Mouse (Mus musculus): ENCODE data around the gene Slc22a26. TPM values are rescaled to one million over a fixed set of nuclear protein-coding genes. Genes with fewer than 3 reads are reported as not detected.
"Not testable (repeated sequence)": the region's sequence is repeated elsewhere in the genome, so short reads cannot be mapped to it uniquely, and the experiment has no call there.

Gene Slc22a26
- not detected in 2 replicates for polyA plus RNA-seq (2012; rRNA removed)

GRCm38 (mm10) chr19:7802571-7802970 is at the start of gene Slc22a26:
Slc22a26 (minus strand) TSS chr19:7802667.
- no peaks in the 10 kb centered on the region for H3K27me3 ChIP-seq (ENCODE audit: control insufficient read depth, insufficient read depth, low read length)
- TF ChIP-seq CTCF (IDR thresholded peaks at IDR 0.05; ENCODE audit: borderline replicate concordance, insufficient read depth, low read depth, low read length), result no peak
- no peak within 1 kb of the TSS for H3K4me3 ChIP-seq (replicated peaks; ENCODE audit: insufficient read depth, low read depth, low read length)
- 80% methylated on average over 1 of the region's 1 CpGs for WGBS
- no peak within 1 kb of the TSS for H3K27ac ChIP-seq (ENCODE audit: insufficient read depth, low read length)
- H3K4me1 ChIP-seq (ENCODE audit: control insufficient read depth, insufficient read depth, low read length), result no peaks in the 10 kb centered on the region
- no peak for DNase-seq

- Histone ChIP-seq H3K27me3 (ENCODE audit: control insufficient read depth, insufficient read depth, low read length) (no peaks in the 10 kb centered on the region), H3K27ac (ENCODE audit: insufficient read depth, low read length) (no peak overlapping the region), H3K4me3 (replicated peaks; ENCODE audit: insufficient read depth, low read depth, low read length) (no peak overlapping the region), H3K4me1 (ENCODE audit: control insufficient read depth, insufficient read depth, low read length) (no peaks in the 10 kb centered on the region)
- WGBS, result 55% methylated on average over 2 of the region's 2 CpGs
- TF ChIP-seq CTCF (IDR thresholded peaks at IDR 0.05; ENCODE audit: borderline replicate concordance, insufficient read depth, low read depth, low read length) (no peak), POLR2A (IDR thresholded peaks at IDR 0.05; ENCODE audit: borderline replicate concordance, insufficient read depth, low read length) (no peak)
- DNase-seq, result no peak
Observed at GRCm38 (mm10) chr19:7829851-7830250, 27.4 kb upstream of the Slc22a26 start.

DNA sequence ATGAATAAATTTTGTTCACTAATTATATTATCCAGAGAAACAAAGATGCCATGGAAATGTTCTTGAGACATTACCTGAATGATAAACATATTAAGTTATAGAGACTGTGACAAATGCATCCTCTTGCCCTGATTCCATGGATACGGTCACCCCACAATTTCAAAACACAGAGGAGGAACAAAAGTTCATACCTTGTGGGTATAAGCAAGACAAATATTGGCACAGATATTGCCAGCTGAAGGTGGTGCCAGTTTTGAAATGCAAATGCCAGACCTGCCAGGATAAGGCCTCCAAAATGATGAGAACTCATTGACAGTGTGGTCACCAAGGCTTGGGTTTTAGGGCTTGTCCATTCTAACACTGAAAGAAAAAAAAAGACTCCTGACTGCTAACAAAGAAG is 11.9 kb downstream of the Slc22a26 start:
- no peak for TF ChIP-seq CTCF (IDR thresholded peaks at IDR 0.05; ENCODE audit: borderline replicate concordance, insufficient read depth, low read depth, low read length)
- no peak for TF ChIP-seq POLR2A (IDR thresholded peaks at IDR 0.05; ENCODE audit: borderline replicate concordance, insufficient read depth, low read length)
- H3K27ac ChIP-seq (ENCODE audit: insufficient read depth, low read length), result no peak overlapping the region
- DNase-seq, result no peak
- H3K4me3 ChIP-seq (replicated peaks; ENCODE audit: insufficient read depth, low read depth, low read length), result no peak overlapping the region
- WGBS, result 89% methylated on average over 1 of the region's 1 CpGs
- H3K27me3 ChIP-seq (ENCODE audit: control insufficient read depth, insufficient read depth, low read length), result no peaks in the 10 kb centered on the region
- no peaks in the 10 kb centered on the region for H3K4me1 ChIP-seq (ENCODE audit: control insufficient read depth, insufficient read depth, low read length)

GRCm38 (mm10) chr19:7775306-7775705 is 27.2 kb downstream of the Slc22a26 start:
- Histone ChIP-seq H3K27me3 (ENCODE audit: control insufficient read depth, insufficient read depth, low read length) (no peaks in the 10 kb centered on the region), H3K27ac (ENCODE audit: insufficient read depth, low read length) (no peak overlapping the region), H3K4me3 (replicated peaks; ENCODE audit: insufficient read depth, low read depth, low read length) (no peak overlapping the region), H3K4me1 (ENCODE audit: control insufficient read depth, insufficient read depth, low read length) (no peaks in the 10 kb centered on the region)
- 57% methylated on average over 4 of the region's 4 CpGs for WGBS
- DNase-seq, result no peak
- TF ChIP-seq POLR2A (IDR thresholded peaks at IDR 0.05; ENCODE audit: borderline replicate concordance, insufficient read depth, low read length) (no peak), CTCF (IDR thresholded peaks at IDR 0.05; ENCODE audit: borderline replicate concordance, insufficient read depth, low read depth, low read length) (no peak)

- Histone ChIP-seq H3K4me1 (ENCODE audit: control insufficient read depth, insufficient read depth, low read length) (no peaks in the 10 kb centered on the region), H3K27me3 (ENCODE audit: control insufficient read depth, insufficient read depth, low read length) (no peaks in the 10 kb centered on the region), H3K4me3 (replicated peaks; ENCODE audit: insufficient read depth, low read depth, low read length) (no peak overlapping the region), H3K27ac (ENCODE audit: insufficient read depth, low read length) (no peak overlapping the region)
- WGBS, result 76% methylated on average over 2 of the region's 2 CpGs
- TF ChIP-seq POLR2A (IDR thresholded peaks at IDR 0.05; ENCODE audit: borderline replicate concordance, insufficient read depth, low read length), result no peak
- no peak for TF ChIP-seq CTCF (IDR thresholded peaks at IDR 0.05; ENCODE audit: borderline replicate concordance, insufficient read depth, low read depth, low read length)
- DNase-seq, result no peak
Observed at GRCm38 (mm10) chr19:7766124-7766523, 36.3 kb downstream of the Slc22a26 start.

DNA sequence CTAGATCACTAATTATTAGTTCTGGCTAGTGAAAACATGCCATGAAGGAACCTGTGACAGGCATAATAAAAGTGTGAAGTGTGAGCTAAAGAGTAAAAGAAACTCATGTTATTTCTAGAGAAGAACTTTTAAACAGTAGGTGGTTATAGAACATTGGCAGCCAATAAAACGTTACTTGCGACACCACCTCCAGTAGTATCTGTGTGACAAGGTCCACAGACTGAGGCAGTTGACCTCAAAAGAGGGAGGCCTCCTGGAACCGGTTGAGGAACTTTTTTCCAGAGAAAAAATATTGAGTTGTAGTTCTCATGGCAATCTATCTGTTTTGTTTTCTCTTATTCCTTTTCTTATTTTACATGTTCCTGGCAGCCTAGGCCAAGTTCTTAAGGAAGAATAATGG is 36.9 kb downstream of the Slc22a26 start:
- no peak for DNase-seq
- TF ChIP-seq CTCF (IDR thresholded peaks at IDR 0.05; ENCODE audit: borderline replicate concordance, insufficient read depth, low read depth, low read length), result no peak
- no peak for TF ChIP-seq POLR2A (IDR thresholded peaks at IDR 0.05; ENCODE audit: borderline replicate concordance, insufficient read depth, low read length)
- 84% methylated on average over 3 of the region's 3 CpGs for WGBS
- no peak overlapping the region for H3K27ac ChIP-seq (ENCODE audit: insufficient read depth, low read length)
- H3K4me1 ChIP-seq (ENCODE audit: control insufficient read depth, insufficient read depth, low read length), result no peaks in the 10 kb centered on the region
- no peaks in the 10 kb centered on the region for H3K27me3 ChIP-seq (ENCODE audit: control insufficient read depth, insufficient read depth, low read length)
- no peak overlapping the region for H3K4me3 ChIP-seq (replicated peaks; ENCODE audit: insufficient read depth, low read depth, low read length)

DNA sequence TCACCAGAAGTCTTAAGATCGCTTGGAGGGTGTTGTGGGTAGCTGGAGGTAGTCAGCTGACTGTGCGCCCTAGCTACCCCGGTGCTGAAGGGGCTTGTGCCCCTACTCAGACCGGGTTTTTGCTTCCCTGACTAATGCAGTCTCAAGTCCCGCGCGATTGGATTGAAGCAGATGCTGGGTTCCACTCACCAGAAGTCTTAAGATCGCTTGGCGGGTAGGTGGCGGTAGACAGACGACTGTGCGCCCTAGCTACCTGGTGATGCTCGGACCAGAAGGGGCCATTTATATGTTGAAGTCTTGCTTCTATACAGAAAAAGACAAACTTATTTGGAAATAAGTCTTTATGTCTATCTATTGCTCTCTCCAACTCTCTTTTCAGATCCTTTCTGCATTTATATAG is 49.1 kb downstream of the Slc22a26 start:
- DNase-seq; H3K4me1 ChIP-seq (ENCODE audit: control insufficient read depth, insufficient read depth, low read length); H3K4me3 ChIP-seq (replicated peaks; ENCODE audit: insufficient read depth, low read depth, low read length); H3K27me3 ChIP-seq (ENCODE audit: control insufficient read depth, insufficient read depth, low read length); H3K27ac ChIP-seq (ENCODE audit: insufficient read depth, low read length): not testable (repeated sequence)
- WGBS, result 70% methylated on average over 13 of the region's 13 CpGs

Other genes starting within 250 kb of the Slc22a26 start
- gene Pla2g16, start 245.2 kb downstream of the Slc22a26 start, polyA plus RNA-seq (2012; rRNA removed), result 50.6 and 56.9 TPM in 2 replicates
- gene Lgals12, start 195.5 kb downstream of the Slc22a26 start, polyA plus RNA-seq (2012; rRNA removed), result 0.05 and 0.06 TPM in 2 replicates
- gene Hrasls5, start 190.1 kb downstream of the Slc22a26 start, polyA plus RNA-seq (2012; rRNA removed), result 0.21 TPM in 1 of 2 replicates, not detected in the other
- gene Slc22a19, start 91.4 kb downstream of the Slc22a26 start, polyA plus RNA-seq (2012; rRNA removed), result not detected in 2 replicates
- gene Slc22a27, start 163.4 kb upstream of the Slc22a26 start, polyA plus RNA-seq (2012; rRNA removed), result not detected in 2 replicates